Mouse (Mus musculus) right cerebral cortex, postnatal 10 days (tissue): ENCODE data around the gene Tmem30b.
"Not testable (repeated sequence)": the region's sequence is repeated elsewhere in the genome, so short reads cannot be mapped to it uniquely, and the experiment has no call there.

ENCODE experiments used
- DNase-seq, 2 experiments: peaks; one replicate each; pipeline ENCODE4 v3.0.0; 2021; ENCODE audit warnings: low spot score in 2 of 2

Tmem30b gene

GRCm38 (mm10) chr12:73546086-73546711 lies at the start of gene Tmem30b:
Tmem30b (minus strand) TSS chr12:73546392.
- DNase-seq = no peak

- DNase-seq = no peak
Measured at GRCm38 (mm10) chr12:73595226-73595625, 49.0 kb upstream of the Tmem30b start.

- DNase-seq = no peak
Measured at GRCm38 (mm10) chr12:73594177-73594745, 48.1 kb upstream of the Tmem30b start.

GRCm38 (mm10) chr12:73593021-73593798 lies 47.0 kb upstream of the Tmem30b start:
- DNase-seq = no peak

GRCm38 (mm10) chr12:73591625-73592024 lies 45.4 kb upstream of the Tmem30b start:
- DNase-seq = no peak

- DNase-seq = no peak
Measured at GRCm38 (mm10) chr12:73590627-73591276, 44.6 kb upstream of the Tmem30b start.

- DNase-seq = no peak
Measured at GRCm38 (mm10) chr12:73587262-73587661, 41.1 kb upstream of the Tmem30b start.

- no peak for DNase-seq
Measured at GRCm38 (mm10) chr12:73585850-73586249, 39.7 kb upstream of the Tmem30b start.

- DNase-seq = no peak
Measured at GRCm38 (mm10) chr12:73585241-73585801, 39.1 kb upstream of the Tmem30b start.

- DNase-seq = peak; percentile 71 to 79
Measured at GRCm38 (mm10) chr12:73584610-73585240, 38.5 kb upstream of the Tmem30b start, which contains the start of gene Prkch. Prkch (plus strand) TSS chr12:73584796.

- no peak for DNase-seq
Measured at GRCm38 (mm10) chr12:73583813-73584609, 37.8 kb upstream of the Tmem30b start.

- no peak for DNase-seq
Measured at GRCm38 (mm10) chr12:73583318-73583717, 37.1 kb upstream of the Tmem30b start.

- DNase-seq = no peak
Measured at GRCm38 (mm10) chr12:73580811-73581210, 34.6 kb upstream of the Tmem30b start.

GRCm38 (mm10) chr12:73578141-73578540 lies 31.9 kb upstream of the Tmem30b start:
- no peak for DNase-seq

GRCm38 (mm10) chr12:73574632-73575031 lies 28.4 kb upstream of the Tmem30b start:
- no peak for DNase-seq

GRCm38 (mm10) chr12:73565620-73565969 lies 19.4 kb upstream of the Tmem30b start:
- no peak for DNase-seq

GRCm38 (mm10) chr12:73564795-73565619 lies 18.8 kb upstream of the Tmem30b start:
- DNase-seq = peak in 1 of 2 experiments; percentile 32

- DNase-seq = no peak
Measured at GRCm38 (mm10) chr12:73564176-73564575, 18.0 kb upstream of the Tmem30b start.

- not testable (repeated sequence) for DNase-seq
Measured at GRCm38 (mm10) chr12:73563122-73563521, 16.9 kb upstream of the Tmem30b start.

- no peak for DNase-seq
Measured at GRCm38 (mm10) chr12:73560091-73560490, 13.9 kb upstream of the Tmem30b start.
